Mouse (Mus musculus): Measurements from ENCODE around the gene Atg4a. TPM values are rescaled to one million over a fixed set of nuclear protein-coding genes. Genes with fewer than 3 reads are reported as not detected.

Gene Atg4a
- polyA plus RNA-seq, 1 experiment from 2014 or later: 28.3 TPM

GRCm38 (mm10) chrX:141150290-141150689 is 193.6 kb downstream of the Atg4a start:
- H3K4me2 ChIP-seq (replicated peaks; ENCODE audit: low read depth, low read length): no peak overlapping the region
- no peak for DNase-seq (ENCODE audit: low spot score)
- no peak overlapping the region for H3K9ac ChIP-seq (replicated peaks; ENCODE audit: low read depth)
- no peak overlapping the region for H3K4me3 ChIP-seq (ENCODE audit: low read depth, low read length)
- H3K27me3 ChIP-seq (replicated peaks; ENCODE audit: insufficient read depth, low read length): no peaks in the 10 kb centered on the region
- H3K27ac ChIP-seq (ENCODE audit: low read length): no peak overlapping the region
- no peak for TF ChIP-seq CTCF (IDR thresholded peaks at IDR 0.05)
- TF ChIP-seq EP300 (IDR thresholded peaks at IDR 0.05): no peak
- no peaks in the 10 kb centered on the region for H3K4me1 ChIP-seq (ENCODE audit: insufficient read depth, low read depth, low read length)
- no peaks in the 10 kb centered on the region for H3K36me3 ChIP-seq (ENCODE audit: insufficient read depth, low read length)
- no peak for ATAC-seq
- H3K9me3 ChIP-seq (ENCODE audit: low read length): no peaks in the 10 kb centered on the region

- Histone ChIP-seq H3K4me2 (replicated peaks; ENCODE audit: low read depth, low read length) (no peak overlapping the region), H3K27ac (ENCODE audit: low read length) (no peak overlapping the region), H3K27me3 (replicated peaks; ENCODE audit: insufficient read depth, low read length) (no peaks in the 10 kb centered on the region), H3K9me3 (ENCODE audit: low read length) (no peaks in the 10 kb centered on the region), H3K4me1 (ENCODE audit: insufficient read depth, low read depth, low read length) (no peaks in the 10 kb centered on the region), H3K9ac (replicated peaks; ENCODE audit: low read depth) (no peak overlapping the region), H3K36me3 (ENCODE audit: insufficient read depth, low read length) (no peaks in the 10 kb centered on the region), H3K4me3 (ENCODE audit: low read depth, low read length) (no peak overlapping the region)
- no peak for TF ChIP-seq EP300 (IDR thresholded peaks at IDR 0.05)
- no peak for TF ChIP-seq CTCF (IDR thresholded peaks at IDR 0.05)
- DNase-seq (ENCODE audit: low spot score) (no peak), ATAC-seq (no peak)
Measured at GRCm38 (mm10) chrX:141151182-141151581, 194.5 kb downstream of the Atg4a start.

GRCm38 (mm10) chrX:141156696-141157095 is 200.0 kb downstream of the Atg4a start:
- H3K9me3 ChIP-seq (ENCODE audit: low read length): no peaks in the 10 kb centered on the region

GRCm38 (mm10) chrX:141157626-141158025 is 200.9 kb downstream of the Atg4a start:
- 58% methylated on average over 4 of the region's 4 CpGs for WGBS
- Histone ChIP-seq H3K4me1 (ENCODE audit: insufficient read depth, low read depth, low read length) (no peaks in the 10 kb centered on the region), H3K36me3 (ENCODE audit: insufficient read depth, low read length) (no peaks in the 10 kb centered on the region), H3K27ac (ENCODE audit: low read length) (no peak overlapping the region), H3K4me3 (ENCODE audit: low read depth, low read length) (no peak overlapping the region), H3K9me3 (ENCODE audit: low read length) (no peaks in the 10 kb centered on the region), H3K4me2 (replicated peaks; ENCODE audit: low read depth, low read length) (no peak overlapping the region), H3K9ac (replicated peaks; ENCODE audit: low read depth) (no peak overlapping the region), H3K27me3 (replicated peaks; ENCODE audit: insufficient read depth, low read length) (no peaks in the 10 kb centered on the region)
- DNase-seq (ENCODE audit: low spot score) (no peak), ATAC-seq (no peak)
- TF ChIP-seq EP300 (IDR thresholded peaks at IDR 0.05) (no peak), CTCF (IDR thresholded peaks at IDR 0.05) (no peak)

More at GRCm38 (mm10) chrX:141156696-141157095, 200.0 kb downstream of the Atg4a start:
- ATAC-seq (no peak; the same call in 1 of the 2 replicates), DNase-seq (ENCODE audit: low spot score) (peak; percentile 62)
- Histone ChIP-seq H3K4me3 (ENCODE audit: low read depth, low read length) (no peak overlapping the region), H3K27me3 (replicated peaks; ENCODE audit: insufficient read depth, low read length) (no peaks in the 10 kb centered on the region), H3K36me3 (ENCODE audit: insufficient read depth, low read length) (no peaks in the 10 kb centered on the region), H3K4me1 (ENCODE audit: insufficient read depth, low read depth, low read length) (no peaks in the 10 kb centered on the region), H3K9ac (replicated peaks; ENCODE audit: low read depth) (no peak overlapping the region), H3K27ac (ENCODE audit: low read length) (no peak overlapping the region), H3K4me2 (replicated peaks; ENCODE audit: low read depth, low read length) (no peak overlapping the region)
- 3% methylated on average over 2 of the region's 2 CpGs for WGBS
- no peak for TF ChIP-seq EP300 (IDR thresholded peaks at IDR 0.05)
- peak; percentile 57 for TF ChIP-seq CTCF (IDR thresholded peaks at IDR 0.05)

DNA sequence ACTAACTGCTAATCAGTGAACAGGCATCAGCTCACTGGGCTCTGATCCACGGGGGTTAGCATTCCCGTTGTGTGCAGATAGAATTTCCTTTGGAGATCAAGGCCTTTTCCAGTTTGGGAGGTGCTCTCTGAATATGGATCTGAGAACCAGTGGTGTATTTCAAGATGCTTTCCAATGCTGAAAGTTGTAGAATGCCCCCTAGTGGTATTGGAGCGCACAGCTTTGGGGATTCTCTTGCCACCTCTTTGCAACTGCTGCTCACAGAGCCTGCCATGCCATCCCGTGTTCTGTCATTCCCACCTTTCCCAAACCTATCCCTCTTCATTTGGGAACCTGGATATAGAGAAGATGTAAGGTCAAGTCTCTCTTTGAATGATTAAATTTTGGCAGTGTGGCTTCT is 201.5 kb downstream of the Atg4a start:
- no peak overlapping the region for H3K4me2 ChIP-seq (replicated peaks; ENCODE audit: low read depth, low read length)
- no peaks in the 10 kb centered on the region for H3K9me3 ChIP-seq (ENCODE audit: low read length)
- no peak overlapping the region for H3K27ac ChIP-seq (ENCODE audit: low read length)
- H3K9ac ChIP-seq (replicated peaks; ENCODE audit: low read depth): no peak overlapping the region
- H3K4me1 ChIP-seq (ENCODE audit: insufficient read depth, low read depth, low read length): no peaks in the 10 kb centered on the region
- H3K36me3 ChIP-seq (ENCODE audit: insufficient read depth, low read length): no peaks in the 10 kb centered on the region
- no peaks in the 10 kb centered on the region for H3K27me3 ChIP-seq (replicated peaks; ENCODE audit: insufficient read depth, low read length)
- ATAC-seq (no peak), DNase-seq (ENCODE audit: low spot score) (no peak)
- 27% methylated on average over 4 of the region's 4 CpGs for WGBS
- H3K4me3 ChIP-seq (ENCODE audit: low read depth, low read length): no peak overlapping the region
- TF ChIP-seq CTCF (IDR thresholded peaks at IDR 0.05): peak; percentile 58
- TF ChIP-seq EP300 (IDR thresholded peaks at IDR 0.05): no peak

GRCm38 (mm10) chrX:141160371-141160770 is 203.7 kb downstream of the Atg4a start:
- WGBS: 72% methylated on average over 3 of the region's 3 CpGs

DNA sequence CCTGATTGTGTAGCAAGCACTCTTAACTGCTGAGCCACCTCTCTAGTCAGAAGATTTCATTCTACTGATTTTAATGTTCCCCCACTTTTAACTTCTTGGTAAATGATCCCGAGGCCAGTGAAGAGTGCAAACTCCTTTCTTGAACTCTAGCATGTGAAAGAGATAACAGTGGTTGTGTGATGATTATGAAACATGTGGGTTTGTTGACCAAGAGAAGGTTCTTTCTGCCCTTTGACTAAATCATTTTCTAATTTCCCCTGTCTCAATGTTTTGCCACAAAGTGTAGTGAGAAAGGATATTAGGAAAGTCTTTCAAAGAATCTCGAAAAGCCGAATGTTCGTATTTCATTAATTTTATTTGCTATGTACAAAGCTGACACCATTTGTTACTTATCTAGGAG is 208.4 kb downstream of the Atg4a start:
- DNase-seq (ENCODE audit: low spot score): no peak
- Histone ChIP-seq H3K4me2 (replicated peaks; ENCODE audit: low read depth, low read length) (no peak overlapping the region), H3K27ac (ENCODE audit: low read length) (no peak overlapping the region)

More at GRCm38 (mm10) chrX:141160371-141160770, 203.7 kb downstream of the Atg4a start:
- H3K4me2 ChIP-seq (replicated peaks; ENCODE audit: low read depth, low read length): no peak overlapping the region
- no peaks in the 10 kb centered on the region for H3K9me3 ChIP-seq (ENCODE audit: low read length)
- H3K27me3 ChIP-seq (replicated peaks; ENCODE audit: insufficient read depth, low read length): no peaks in the 10 kb centered on the region
- no peaks in the 10 kb centered on the region for H3K4me1 ChIP-seq (ENCODE audit: insufficient read depth, low read depth, low read length)
- no peak overlapping the region for H3K27ac ChIP-seq (ENCODE audit: low read length)
- H3K4me3 ChIP-seq (ENCODE audit: low read depth, low read length): no peak overlapping the region
- TF ChIP-seq CTCF (IDR thresholded peaks at IDR 0.05): no peak
- TF ChIP-seq EP300 (IDR thresholded peaks at IDR 0.05): no peak
- no peak overlapping the region for H3K9ac ChIP-seq (replicated peaks; ENCODE audit: low read depth)
- no peaks in the 10 kb centered on the region for H3K36me3 ChIP-seq (ENCODE audit: insufficient read depth, low read length)
- ATAC-seq: no peak
- DNase-seq (ENCODE audit: low spot score): no peak

More for the DNA sequence above, 208.4 kb downstream of the Atg4a start:
- no peaks in the 10 kb centered on the region for H3K4me1 ChIP-seq (ENCODE audit: insufficient read depth, low read depth, low read length)
- no peak overlapping the region for H3K9ac ChIP-seq (replicated peaks; ENCODE audit: low read depth)
- no peak for TF ChIP-seq CTCF (IDR thresholded peaks at IDR 0.05)
- TF ChIP-seq EP300 (IDR thresholded peaks at IDR 0.05): no peak
- no peaks in the 10 kb centered on the region for H3K9me3 ChIP-seq (ENCODE audit: low read length)
- no peaks in the 10 kb centered on the region for H3K27me3 ChIP-seq (replicated peaks; ENCODE audit: insufficient read depth, low read length)
- H3K36me3 ChIP-seq (ENCODE audit: insufficient read depth, low read length): no peaks in the 10 kb centered on the region
- ATAC-seq: no peak
- no peak overlapping the region for H3K4me3 ChIP-seq (ENCODE audit: low read depth, low read length)
- 79% methylated on average over 4 of the region's 4 CpGs for WGBS

Data from lung, postnatal 0 days (tissue).